Mouse (Mus musculus): Measurements from ENCODE around the gene Klb. TPM values are rescaled to one million over a fixed set of nuclear protein-coding genes. Genes with fewer than 3 reads are reported as not detected.
A peak's percentile ranks its signal among the peaks of the same experiment; 100 is the strongest.
"Not testable (repeated sequence)": the region's sequence is repeated elsewhere in the genome, so short reads cannot be mapped to it uniquely, and the experiment has no call there.

Gene Klb
- polyA plus RNA-seq (2014; fragmentation: Nextera tagmentation; extraction: Ambion mirVana) = 0.12 TPM in 2 replicates

- peak within 1 kb of the TSS; percentile 29 for H3K4me2 ChIP-seq (ENCODE audit: low read length)
- H3K4me3 ChIP-seq (replicated peaks; ENCODE audit: low read depth, low read length) = no peak within 1 kb of the TSS
- no peak within 1 kb of the TSS for H3K27ac ChIP-seq (replicated peaks; ENCODE audit: low read depth, low read length)
- WGBS = 54% methylated on average over 15 of the region's 15 CpGs
- no peaks in the 10 kb centered on the region for H3K36me3 ChIP-seq (ENCODE audit: control insufficient read depth, insufficient read depth, low read length)
- no peaks in the 10 kb centered on the region for H3K27me3 ChIP-seq (ENCODE audit: control insufficient read depth, insufficient read depth, low read length)
- no peaks in the 10 kb centered on the region for H3K9me3 ChIP-seq (ENCODE audit: control insufficient read depth, low read length)
- DNase-seq (peak; percentile 36), ATAC-seq (ENCODE audit: low FRiP score, low TSS enrichment) (no peak)
- H3K9ac ChIP-seq (replicated peaks; ENCODE audit: low read length) = no peak within 1 kb of the TSS
- no peaks in the 10 kb centered on the region for H3K4me1 ChIP-seq (ENCODE audit: control insufficient read depth, insufficient read depth, low read length)
Observed at GRCm38 (mm10) chr5:65348168-65348567, at the start of gene Klb. TSS of gene Klb (plus strand) at chr5:65348314.

GRCm38 (mm10) chr5:65299623-65300022 is 48.5 kb upstream of the Klb start:
- not testable (repeated sequence) for H3K4me2 ChIP-seq (ENCODE audit: low read length); H3K9ac ChIP-seq (replicated peaks; ENCODE audit: low read length); DNase-seq; H3K4me3 ChIP-seq (replicated peaks; ENCODE audit: low read depth, low read length); H3K9me3 ChIP-seq (ENCODE audit: control insufficient read depth, low read length); H3K4me1 ChIP-seq (ENCODE audit: control insufficient read depth, insufficient read depth, low read length); H3K27ac ChIP-seq (replicated peaks; ENCODE audit: low read depth, low read length); ATAC-seq (ENCODE audit: low FRiP score, low TSS enrichment); H3K27me3 ChIP-seq (ENCODE audit: control insufficient read depth, insufficient read depth, low read length)
- 92% methylated on average over 1 of the region's 1 CpGs for WGBS
- peaks cover 18% of the 10 kb centered on the region; the same call in 1 of the 2 replicates for H3K36me3 ChIP-seq (ENCODE audit: control insufficient read depth, insufficient read depth, low read length)

GRCm38 (mm10) chr5:65300121-65300520 is 48.0 kb upstream of the Klb start:
- H3K4me2 ChIP-seq (ENCODE audit: low read length) = no peak overlapping the region
- no peak overlapping the region for H3K9ac ChIP-seq (replicated peaks; ENCODE audit: low read length)
- peaks cover 18% of the 10 kb centered on the region; the same call in 1 of the 2 replicates for H3K36me3 ChIP-seq (ENCODE audit: control insufficient read depth, insufficient read depth, low read length)
- 94% methylated on average over 9 of the region's 9 CpGs for WGBS
- DNase-seq = no peak
- H3K4me1 ChIP-seq (ENCODE audit: control insufficient read depth, insufficient read depth, low read length) = no peaks in the 10 kb centered on the region
- no peak overlapping the region for H3K4me3 ChIP-seq (replicated peaks; ENCODE audit: low read depth, low read length)
- no peaks in the 10 kb centered on the region for H3K27me3 ChIP-seq (ENCODE audit: control insufficient read depth, insufficient read depth, low read length)
- no peak overlapping the region for H3K27ac ChIP-seq (replicated peaks; ENCODE audit: low read depth, low read length)
- no peaks in the 10 kb centered on the region for H3K9me3 ChIP-seq (ENCODE audit: control insufficient read depth, low read length)
- no peak for ATAC-seq (ENCODE audit: low FRiP score, low TSS enrichment)

GRCm38 (mm10) chr5:65305516-65305915 is 42.6 kb upstream of the Klb start:
- no peaks in the 10 kb centered on the region for H3K4me1 ChIP-seq (ENCODE audit: control insufficient read depth, insufficient read depth, low read length)
- DNase-seq (no peak), ATAC-seq (ENCODE audit: low FRiP score, low TSS enrichment) (no peak)
- no peak overlapping the region for H3K4me3 ChIP-seq (replicated peaks; ENCODE audit: low read depth, low read length)
- no peak overlapping the region for H3K27ac ChIP-seq (replicated peaks; ENCODE audit: low read depth, low read length)
- 87% methylated on average over 9 of the region's 9 CpGs for WGBS
- H3K9ac ChIP-seq (replicated peaks; ENCODE audit: low read length) = no peak overlapping the region
- H3K9me3 ChIP-seq (ENCODE audit: control insufficient read depth, low read length) = no peaks in the 10 kb centered on the region
- H3K36me3 ChIP-seq (ENCODE audit: control insufficient read depth, insufficient read depth, low read length) = peaks cover 17% of the 10 kb centered on the region; the same call in 1 of the 2 replicates
- no peaks in the 10 kb centered on the region for H3K27me3 ChIP-seq (ENCODE audit: control insufficient read depth, insufficient read depth, low read length)
- no peak overlapping the region for H3K4me2 ChIP-seq (ENCODE audit: low read length)

- ATAC-seq (ENCODE audit: low FRiP score, low TSS enrichment) (no peak), DNase-seq (no peak)
- Histone ChIP-seq H3K27ac (replicated peaks; ENCODE audit: low read depth, low read length) (no peak overlapping the region), H3K9ac (replicated peaks; ENCODE audit: low read length) (no peak overlapping the region), H3K4me2 (ENCODE audit: low read length) (no peak overlapping the region), H3K36me3 (ENCODE audit: control insufficient read depth, insufficient read depth, low read length) (peaks cover 16% of the 10 kb centered on the region), H3K27me3 (ENCODE audit: control insufficient read depth, insufficient read depth, low read length) (no peaks in the 10 kb centered on the region), H3K4me3 (replicated peaks; ENCODE audit: low read depth, low read length) (no peak overlapping the region), H3K9me3 (ENCODE audit: control insufficient read depth, low read length) (no peaks in the 10 kb centered on the region), H3K4me1 (ENCODE audit: control insufficient read depth, insufficient read depth, low read length) (no peaks in the 10 kb centered on the region)
- 96% methylated on average over 7 of the region's 7 CpGs for WGBS
Observed at GRCm38 (mm10) chr5:65308208-65308607, 39.9 kb upstream of the Klb start.

GRCm38 (mm10) chr5:65308866-65309265 is 39.2 kb upstream of the Klb start:
- WGBS = 97% methylated on average over 3 of the region's 3 CpGs
- Histone ChIP-seq H3K27me3 (ENCODE audit: control insufficient read depth, insufficient read depth, low read length) (no peaks in the 10 kb centered on the region), H3K9ac (replicated peaks; ENCODE audit: low read length) (no peak overlapping the region), H3K4me1 (ENCODE audit: control insufficient read depth, insufficient read depth, low read length) (no peaks in the 10 kb centered on the region), H3K4me2 (ENCODE audit: low read length) (no peak overlapping the region), H3K36me3 (ENCODE audit: control insufficient read depth, insufficient read depth, low read length) (peaks cover 16% of the 10 kb centered on the region), H3K9me3 (ENCODE audit: control insufficient read depth, low read length) (no peaks in the 10 kb centered on the region), H3K27ac (replicated peaks; ENCODE audit: low read depth, low read length) (no peak overlapping the region), H3K4me3 (replicated peaks; ENCODE audit: low read depth, low read length) (no peak overlapping the region)
- no peak for ATAC-seq (ENCODE audit: low FRiP score, low TSS enrichment)
- no peak for DNase-seq

- Histone ChIP-seq H3K27me3 (ENCODE audit: control insufficient read depth, insufficient read depth, low read length) (no peaks in the 10 kb centered on the region), H3K4me3 (replicated peaks; ENCODE audit: low read depth, low read length) (no peak overlapping the region), H3K9ac (replicated peaks; ENCODE audit: low read length) (no peak overlapping the region), H3K4me1 (ENCODE audit: control insufficient read depth, insufficient read depth, low read length) (no peaks in the 10 kb centered on the region), H3K4me2 (ENCODE audit: low read length) (no peak overlapping the region), H3K27ac (replicated peaks; ENCODE audit: low read depth, low read length) (no peak overlapping the region), H3K9me3 (ENCODE audit: control insufficient read depth, low read length) (no peaks in the 10 kb centered on the region), H3K36me3 (ENCODE audit: control insufficient read depth, insufficient read depth, low read length) (peaks cover 22% of the 10 kb centered on the region)
- WGBS = 95% methylated on average over 9 of the region's 9 CpGs
- DNase-seq (no peak), ATAC-seq (ENCODE audit: low FRiP score, low TSS enrichment) (no peak)
Observed at GRCm38 (mm10) chr5:65319176-65319575, 28.9 kb upstream of the Klb start.

GRCm38 (mm10) chr5:65322165-65322564 is 25.9 kb upstream of the Klb start:
- H3K4me1 ChIP-seq (ENCODE audit: control insufficient read depth, insufficient read depth, low read length) = no peaks in the 10 kb centered on the region
- WGBS = 92% methylated on average over 10 of the region's 10 CpGs
- no peak for DNase-seq
- H3K9me3 ChIP-seq (ENCODE audit: control insufficient read depth, low read length) = no peaks in the 10 kb centered on the region
- no peak overlapping the region for H3K4me3 ChIP-seq (replicated peaks; ENCODE audit: low read depth, low read length)
- ATAC-seq (ENCODE audit: low FRiP score, low TSS enrichment) = no peak
- H3K36me3 ChIP-seq (ENCODE audit: control insufficient read depth, insufficient read depth, low read length) = peaks cover 17% of the 10 kb centered on the region
- H3K4me2 ChIP-seq (ENCODE audit: low read length) = no peak overlapping the region
- no peaks in the 10 kb centered on the region for H3K27me3 ChIP-seq (ENCODE audit: control insufficient read depth, insufficient read depth, low read length)
- no peak overlapping the region for H3K27ac ChIP-seq (replicated peaks; ENCODE audit: low read depth, low read length)
- no peak overlapping the region for H3K9ac ChIP-seq (replicated peaks; ENCODE audit: low read length)

GRCm38 (mm10) chr5:65324271-65324670 is 23.8 kb upstream of the Klb start:
- DNase-seq = no peak
- no peak overlapping the region for H3K4me2 ChIP-seq (ENCODE audit: low read length)
- no peaks in the 10 kb centered on the region for H3K27me3 ChIP-seq (ENCODE audit: control insufficient read depth, insufficient read depth, low read length)
- peaks cover 2% of the 10 kb centered on the region; the same call in 1 of the 2 replicates for H3K36me3 ChIP-seq (ENCODE audit: control insufficient read depth, insufficient read depth, low read length)
- no peaks in the 10 kb centered on the region for H3K4me1 ChIP-seq (ENCODE audit: control insufficient read depth, insufficient read depth, low read length)
- H3K4me3 ChIP-seq (replicated peaks; ENCODE audit: low read depth, low read length) = no peak overlapping the region
- H3K27ac ChIP-seq (replicated peaks; ENCODE audit: low read depth, low read length) = no peak overlapping the region
- WGBS = 96% methylated on average over 3 of the region's 3 CpGs
- no peak overlapping the region for H3K9ac ChIP-seq (replicated peaks; ENCODE audit: low read length)
- no peak for ATAC-seq (ENCODE audit: low FRiP score, low TSS enrichment)
- H3K9me3 ChIP-seq (ENCODE audit: control insufficient read depth, low read length) = no peaks in the 10 kb centered on the region

All from midbrain, embryonic 14.5 days (tissue).